Mouse (Mus musculus) lung, postnatal 4 days (tissue): ENCODE data around the gene Tfap2c.

ENCODE experiments used
- DNase-seq, 2 experiments: peaks; one replicate each; pipeline ENCODE4 v3.0.0; 2021

The Tfap2c gene

DNA sequence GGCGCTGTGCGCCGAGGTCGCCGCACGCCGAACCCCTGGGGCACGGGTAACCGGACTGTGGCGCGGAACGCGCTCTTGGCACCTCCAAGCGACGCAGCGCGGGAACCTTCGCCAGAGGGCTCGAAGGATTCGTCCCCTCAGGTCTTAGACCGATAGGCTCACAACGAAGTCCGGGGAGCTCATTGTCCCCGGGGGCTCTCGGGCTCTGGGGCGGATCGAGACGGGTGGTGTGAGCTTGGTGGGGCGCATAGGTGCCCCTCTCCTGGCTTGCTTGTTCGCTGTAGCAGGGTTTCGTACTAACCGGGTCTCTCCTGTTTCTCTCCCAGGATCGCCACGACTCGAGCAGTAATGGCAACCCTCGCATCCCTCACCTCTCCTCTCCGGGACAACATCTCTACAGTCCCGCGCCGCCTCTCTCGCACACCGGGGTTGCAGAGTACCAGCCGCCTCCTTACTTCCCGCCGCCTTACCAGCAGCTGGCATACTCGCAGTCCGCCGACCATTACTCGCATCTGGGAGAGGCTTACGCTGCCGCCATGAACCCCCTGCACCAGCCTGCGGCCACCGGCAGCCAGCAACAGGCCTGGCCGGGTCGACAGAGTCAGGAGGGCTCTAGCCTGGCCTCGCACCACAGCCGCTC, 1.8 kb downstream of the Tfap2c start:
- DNase-seq: no peak

DNA sequence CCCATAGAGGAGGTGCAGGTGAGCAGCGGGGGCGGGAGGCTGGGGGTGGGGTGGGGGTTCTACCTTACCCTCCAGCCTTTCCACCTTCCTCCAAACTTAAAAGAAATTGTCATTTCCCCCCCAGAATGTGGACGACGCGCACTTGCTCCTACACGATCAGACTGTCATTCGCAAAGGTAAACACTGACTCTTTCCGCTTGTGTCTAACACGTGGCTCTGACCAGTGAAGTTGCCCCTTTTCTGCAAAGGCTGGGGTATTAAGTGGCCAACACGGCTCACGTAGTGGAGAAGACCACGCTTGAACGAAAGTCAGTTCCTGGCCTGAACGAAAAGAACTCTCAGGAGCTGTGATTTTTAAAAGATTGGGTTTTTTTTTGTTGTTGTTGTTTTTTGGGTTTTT, 2.5 kb downstream of the Tfap2c start:
- DNase-seq: no peak

DNA sequence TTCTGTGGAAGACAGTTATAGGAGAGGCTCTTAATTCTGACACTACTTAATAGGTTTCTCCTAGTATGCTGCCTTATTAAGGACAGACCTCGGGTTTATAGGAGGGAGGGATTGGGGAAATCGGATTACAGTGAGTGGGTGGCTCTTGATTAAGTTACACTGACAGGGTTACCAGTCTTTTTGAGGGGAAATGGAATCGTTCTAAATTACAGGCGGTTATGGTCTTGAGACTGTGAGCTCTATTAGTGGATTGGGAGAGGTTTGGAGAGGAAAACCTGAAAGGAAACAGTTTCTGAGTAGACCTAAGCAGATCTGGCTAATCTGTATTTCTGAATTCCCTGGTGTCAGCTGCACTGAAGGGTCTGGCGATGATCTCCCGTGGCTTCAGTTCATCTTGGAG, 3.3 kb downstream of the Tfap2c start:
- no peak for DNase-seq

DNA sequence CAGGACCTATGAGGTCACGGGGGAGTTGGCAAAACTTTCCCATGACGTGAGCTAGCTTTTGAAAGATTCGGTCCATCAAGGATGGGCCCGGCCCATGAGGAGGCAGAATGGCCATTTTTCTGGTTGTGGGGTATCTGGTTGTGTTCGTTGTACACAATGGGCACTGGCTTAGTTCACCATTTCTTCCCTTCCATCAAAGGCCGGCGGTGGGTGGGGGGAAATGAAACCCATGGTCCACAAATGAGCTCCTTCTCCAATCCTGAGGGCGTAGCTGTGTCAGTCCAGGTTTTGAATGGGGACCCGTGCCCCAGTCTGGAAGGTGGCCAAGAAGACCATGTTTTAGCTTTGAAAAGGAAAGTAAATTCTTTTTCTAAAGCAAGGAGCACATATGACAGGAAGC, 4.8 kb downstream of the Tfap2c start:
- no peak for DNase-seq

DNA sequence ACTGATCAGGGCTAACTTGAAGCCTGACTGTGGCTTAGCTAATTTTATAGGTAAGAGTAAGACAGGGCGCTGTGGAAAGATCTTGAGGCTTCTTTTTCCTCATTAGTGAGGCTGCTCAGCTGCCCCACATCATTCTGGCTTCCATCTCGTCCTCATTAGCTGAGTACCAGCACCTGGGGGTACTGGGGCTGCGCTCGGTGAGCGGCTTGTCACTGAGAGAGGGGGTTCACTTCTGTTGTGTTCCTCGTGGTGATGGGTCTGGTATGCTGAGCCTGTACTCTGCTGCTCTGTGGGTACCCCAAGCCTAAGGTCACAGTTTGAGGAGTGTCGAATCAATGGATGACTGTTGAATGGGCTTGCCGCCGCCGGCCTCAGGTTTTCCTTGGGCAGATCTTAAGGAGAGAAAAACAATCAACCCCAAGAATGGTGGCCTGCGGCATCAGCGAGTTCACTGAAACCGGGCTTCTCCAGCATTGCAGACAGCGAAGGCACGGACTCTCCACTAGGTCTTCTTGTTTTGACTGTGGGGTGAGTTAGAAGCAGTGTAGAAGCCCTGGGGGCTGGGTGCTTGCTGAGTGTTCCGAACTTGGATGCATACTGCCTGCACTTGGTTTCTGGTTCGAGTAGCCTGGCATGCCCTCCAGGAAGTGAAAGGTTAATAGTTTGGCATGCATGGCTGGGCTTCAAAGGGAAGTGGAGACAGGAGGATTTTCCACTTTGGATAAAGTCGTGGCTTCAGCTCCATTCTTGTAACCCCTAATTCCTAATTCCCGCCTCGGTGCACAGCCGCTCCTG, 9.5 kb downstream of the Tfap2c start:
- DNase-seq: no peak

DNA sequence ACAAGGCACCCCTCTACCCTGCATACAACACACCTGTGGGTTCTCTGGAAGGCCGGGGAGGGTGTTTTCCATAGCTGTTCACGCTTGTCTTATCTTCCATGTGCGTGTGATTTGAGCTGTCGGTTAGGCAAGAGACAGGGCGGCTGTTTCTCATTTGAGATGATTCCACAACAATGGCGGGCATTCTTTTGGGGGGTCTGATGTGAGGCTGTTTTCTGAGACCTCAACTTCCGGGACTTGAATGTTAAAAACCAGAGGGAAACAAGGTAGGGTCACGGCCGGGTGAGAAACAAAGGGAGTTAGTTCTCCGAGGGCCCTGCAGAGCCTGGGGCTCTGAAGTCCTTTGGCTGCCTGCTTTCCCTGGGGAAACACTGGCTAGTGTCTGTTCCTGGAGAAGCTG, 11.6 kb downstream of the Tfap2c start:
- DNase-seq: no peak

DNA sequence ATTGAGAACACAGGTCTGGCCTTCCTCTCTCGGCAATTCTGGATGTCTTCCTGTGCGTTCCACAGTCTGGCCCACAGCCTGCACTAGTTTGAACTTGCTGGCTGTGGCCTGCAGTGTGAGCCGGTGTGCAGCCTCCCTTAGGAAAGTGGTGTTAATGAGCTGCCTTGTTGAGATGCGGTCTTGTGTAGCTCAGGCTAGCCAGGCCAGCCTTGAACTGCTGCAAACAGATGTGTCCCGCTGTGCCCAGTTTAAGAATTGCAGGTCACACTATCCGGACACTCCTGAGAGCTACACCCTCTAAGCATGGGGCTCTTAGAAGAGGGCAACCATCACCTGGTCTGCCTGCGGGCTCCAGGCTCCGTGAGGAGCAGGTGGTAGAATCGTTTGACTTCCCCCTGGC, 18.4 kb downstream of the Tfap2c start:
- DNase-seq: no peak

DNA sequence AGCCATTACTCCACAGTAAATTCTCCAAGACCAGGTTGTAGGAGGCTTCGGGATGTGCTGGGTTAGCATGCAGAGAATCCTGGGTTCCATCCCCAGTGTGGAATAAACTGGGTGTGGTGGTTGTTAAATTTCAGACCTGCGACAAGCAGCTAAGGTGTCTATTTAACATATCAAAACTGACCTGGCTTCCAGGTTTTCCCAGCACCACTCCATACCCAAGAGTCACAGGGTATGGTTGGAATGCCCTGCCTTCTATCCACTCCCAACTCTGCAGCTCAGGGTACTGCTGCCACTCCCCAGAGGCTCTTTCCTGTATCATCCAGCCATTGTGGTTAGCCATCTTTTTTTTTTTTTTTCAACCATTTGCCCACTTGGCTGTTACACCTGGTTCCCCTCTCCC, 19.1 kb downstream of the Tfap2c start:
- no peak for DNase-seq

DNA sequence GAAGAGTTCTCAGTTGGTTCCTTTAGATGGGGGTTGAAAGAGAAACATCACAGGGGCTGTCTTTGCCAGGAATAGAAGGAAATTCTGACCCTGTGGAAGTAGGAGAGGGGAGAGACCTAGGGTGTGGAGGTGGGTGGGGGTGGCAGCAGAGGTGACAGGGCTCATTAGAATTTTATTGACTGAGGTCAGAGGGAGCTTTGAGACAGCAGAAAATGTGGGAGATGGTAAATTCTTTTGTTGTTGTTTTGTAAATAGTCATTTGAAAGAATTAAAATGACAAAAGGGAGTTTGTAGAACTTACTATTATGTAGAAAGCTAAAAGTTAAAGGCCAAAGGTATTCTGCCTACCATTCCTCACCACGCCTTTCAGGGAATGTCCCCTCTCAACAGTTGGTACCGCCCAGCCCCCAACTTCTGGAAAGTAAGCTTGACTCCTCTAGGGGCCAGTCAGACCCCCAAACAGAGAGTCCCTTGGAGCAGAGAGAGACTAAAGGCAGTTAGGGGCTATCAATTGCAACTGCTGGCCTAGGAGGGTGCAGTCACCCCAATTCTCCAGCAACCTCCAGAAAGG, 27.9 kb downstream of the Tfap2c start:
- DNase-seq: no peak

DNA sequence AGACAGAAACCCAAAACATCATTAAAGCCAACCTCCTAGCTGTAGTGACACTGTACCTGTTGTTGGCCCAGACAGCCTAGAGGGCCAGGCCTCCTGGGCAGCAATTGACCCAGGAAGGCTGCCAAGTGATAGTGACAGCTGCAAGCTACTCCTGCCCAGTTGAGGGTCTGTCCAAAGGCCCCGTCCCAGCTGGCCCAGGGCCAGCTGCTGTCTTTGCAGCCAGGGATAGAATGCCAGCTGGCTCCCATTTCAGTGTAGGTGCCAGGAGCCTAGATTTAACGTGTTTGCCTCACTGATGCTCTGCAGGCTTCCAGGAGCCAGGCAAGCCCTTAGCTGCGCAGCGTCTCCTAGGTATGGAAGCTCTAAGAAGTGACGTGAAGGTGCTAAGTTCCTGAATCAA, 29.8 kb downstream of the Tfap2c start:
- DNase-seq: no peak

DNA sequence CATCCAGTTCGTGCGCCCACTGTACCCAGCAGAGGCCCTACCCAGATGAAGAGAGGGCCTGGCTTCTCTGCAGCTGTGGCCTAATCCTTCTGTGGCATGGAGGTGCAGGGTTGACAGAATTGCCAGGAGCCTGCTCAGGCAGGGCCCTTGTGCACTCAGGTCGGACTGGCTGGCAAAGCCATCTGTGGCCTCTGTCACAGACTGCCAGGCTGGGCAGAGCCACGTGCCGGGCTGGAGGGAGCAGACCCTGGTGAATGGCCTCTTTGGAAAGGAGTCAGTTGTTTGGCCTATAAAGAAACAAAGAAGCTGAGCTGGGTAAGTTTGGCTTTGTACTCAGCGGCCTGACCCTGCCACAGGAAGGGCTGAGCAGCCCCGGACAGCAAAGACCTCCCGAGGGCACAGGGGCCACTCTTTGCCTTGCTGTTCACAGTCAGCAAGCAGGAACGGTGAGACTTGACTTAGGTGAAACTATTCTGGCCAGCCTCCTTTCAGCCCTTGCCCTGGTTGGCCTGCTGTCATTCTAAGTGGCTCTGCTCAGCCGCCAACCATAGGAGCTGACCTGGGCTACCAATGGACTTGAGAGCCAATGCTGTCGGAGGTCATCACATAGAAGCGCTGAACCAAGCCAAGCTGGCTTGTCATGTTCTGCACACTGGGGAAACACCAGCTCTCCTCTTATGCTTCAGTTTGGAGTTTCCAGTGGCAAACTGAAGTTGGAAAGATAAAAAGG, 31.3 kb downstream of the Tfap2c start:
- no peak for DNase-seq

DNA sequence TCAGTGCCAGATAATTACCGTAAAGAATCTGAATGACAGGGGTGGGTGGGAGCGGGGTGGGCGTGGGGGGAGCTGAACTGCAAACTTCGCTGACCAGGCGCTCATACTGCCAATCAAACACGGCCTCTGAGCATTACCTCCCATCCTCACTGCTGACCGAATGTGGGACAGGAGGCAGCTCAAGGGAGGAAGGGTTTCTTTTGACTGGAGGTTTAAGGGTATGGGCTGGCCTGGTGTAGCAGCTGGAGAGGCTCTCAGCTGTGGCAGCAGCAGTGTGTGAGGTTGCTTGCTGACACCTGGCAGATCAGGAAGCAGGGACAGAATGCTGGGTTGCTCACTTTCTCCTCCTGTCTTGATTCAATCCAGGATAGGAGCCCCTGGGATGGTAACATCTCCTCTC, 33.9 kb downstream of the Tfap2c start:
- DNase-seq: no peak

DNA sequence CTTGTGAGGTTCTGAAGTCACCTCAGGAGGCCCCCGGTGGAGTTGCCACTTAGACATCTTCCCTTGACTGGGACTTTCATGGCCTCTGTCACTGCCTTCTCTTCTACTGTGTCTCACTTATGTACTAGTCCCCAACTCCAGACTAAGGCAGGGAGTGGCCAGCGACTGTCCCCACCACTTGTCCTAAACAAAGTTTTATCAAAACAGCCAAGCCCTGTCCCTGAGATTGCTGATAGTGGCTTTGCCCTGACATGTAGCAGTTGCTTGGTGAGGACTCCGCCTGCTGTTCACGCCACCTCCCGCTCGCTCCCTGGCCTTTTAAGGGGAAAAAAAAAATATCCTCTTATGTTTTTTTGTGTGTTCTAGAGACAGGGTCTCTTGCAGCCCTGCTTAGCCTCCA, 35.9 kb downstream of the Tfap2c start:
- no peak for DNase-seq

DNA sequence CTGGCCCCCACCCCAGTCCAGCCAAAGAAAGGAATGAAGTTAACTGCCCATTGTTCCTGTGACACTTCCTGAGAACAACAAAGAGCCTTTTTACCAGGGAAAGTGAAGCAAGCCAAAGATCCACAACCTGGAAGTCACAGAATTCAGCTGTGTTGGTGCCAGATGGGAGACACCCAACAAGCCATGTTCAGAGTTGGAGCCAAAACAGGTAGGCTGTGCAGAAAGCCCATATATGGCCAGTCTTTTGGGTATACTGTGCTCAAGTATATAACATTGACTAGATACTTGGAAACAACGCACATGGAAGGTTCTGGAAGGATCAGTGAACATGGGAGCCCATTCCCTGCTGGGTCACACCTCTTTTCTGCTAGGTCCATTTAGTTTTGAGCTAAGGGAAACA, 39.7 kb downstream of the Tfap2c start:
- DNase-seq: no peak

DNA sequence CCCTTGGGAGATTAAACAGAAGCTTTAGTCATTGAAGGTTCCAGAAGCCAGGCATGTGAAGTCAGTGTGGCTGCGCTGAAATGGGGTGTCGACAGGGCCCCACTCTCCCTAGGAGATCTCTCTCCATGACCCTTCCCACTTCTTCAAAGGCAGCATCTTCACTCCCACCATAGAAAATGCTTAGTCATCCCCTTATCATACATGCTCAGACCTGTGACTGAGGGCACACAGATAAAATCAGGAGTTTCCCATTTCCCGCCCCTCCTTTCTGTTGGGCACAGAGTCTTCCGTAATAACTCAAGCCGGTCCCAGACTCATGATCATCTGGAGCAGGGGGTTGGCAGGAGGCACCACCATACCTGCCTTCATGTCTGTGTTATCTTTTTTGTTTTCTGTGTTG, 41.4 kb downstream of the Tfap2c start:
- DNase-seq: no peak

DNA sequence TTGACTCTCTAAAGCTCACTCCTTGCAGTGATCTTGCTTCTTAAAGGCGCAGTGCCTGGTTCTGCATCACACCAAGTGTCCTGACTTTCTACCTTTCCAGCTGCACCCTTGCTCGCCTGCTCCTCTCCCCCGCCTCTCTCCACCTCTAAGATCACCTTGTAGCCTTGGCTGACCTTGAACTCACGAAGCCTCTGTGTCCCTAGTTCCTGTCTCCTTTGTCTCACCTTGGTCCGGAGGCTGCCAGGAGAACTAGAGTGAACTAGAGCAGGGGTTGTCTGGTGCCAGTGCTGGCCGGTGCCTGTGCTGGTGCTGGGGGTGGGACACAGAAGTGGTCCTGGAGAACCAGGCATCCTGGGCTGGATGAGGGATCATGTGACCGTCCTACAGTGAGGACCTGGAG, 44.9 kb downstream of the Tfap2c start:
- DNase-seq: no peak

DNA sequence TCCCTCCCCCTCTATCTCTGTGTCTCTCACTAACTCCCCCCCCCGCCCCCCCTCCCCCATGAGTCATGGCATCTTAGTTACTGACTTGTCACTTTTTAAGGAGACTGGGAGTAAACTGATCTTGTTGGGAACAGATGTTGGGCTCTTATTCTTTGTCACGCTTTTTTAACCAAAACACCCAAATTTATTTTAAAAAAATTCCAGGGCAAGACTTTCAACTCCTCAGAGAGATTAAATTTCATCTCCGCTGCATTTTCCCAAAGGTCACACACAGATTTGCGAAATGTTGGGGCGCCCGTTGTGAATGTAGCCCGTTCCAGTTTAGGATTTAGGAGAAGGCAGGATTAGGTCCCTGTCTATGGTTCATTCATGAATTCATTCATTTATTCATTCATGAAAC, 47.7 kb downstream of the Tfap2c start:
- DNase-seq: no peak

DNA sequence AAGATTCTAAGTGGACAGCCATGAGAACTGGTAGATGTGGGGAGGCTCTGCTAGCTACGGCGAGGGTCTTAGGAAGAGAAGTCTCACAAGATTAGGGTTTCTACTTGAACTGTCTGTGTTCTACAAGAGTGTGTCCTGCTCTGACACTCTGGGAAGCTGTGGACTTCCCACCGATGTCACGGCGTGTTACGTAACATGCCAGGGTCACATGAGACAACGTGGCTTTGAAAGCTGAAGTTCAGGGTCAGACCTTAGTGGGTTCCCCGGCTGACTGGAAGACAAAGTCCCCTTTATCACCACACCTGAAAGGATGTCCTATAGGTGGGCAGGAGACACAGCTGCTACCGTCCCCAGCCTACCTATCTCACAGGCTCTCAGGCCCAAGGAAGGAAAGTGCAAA, 48.5 kb downstream of the Tfap2c start:
- DNase-seq: no peak

DNA sequence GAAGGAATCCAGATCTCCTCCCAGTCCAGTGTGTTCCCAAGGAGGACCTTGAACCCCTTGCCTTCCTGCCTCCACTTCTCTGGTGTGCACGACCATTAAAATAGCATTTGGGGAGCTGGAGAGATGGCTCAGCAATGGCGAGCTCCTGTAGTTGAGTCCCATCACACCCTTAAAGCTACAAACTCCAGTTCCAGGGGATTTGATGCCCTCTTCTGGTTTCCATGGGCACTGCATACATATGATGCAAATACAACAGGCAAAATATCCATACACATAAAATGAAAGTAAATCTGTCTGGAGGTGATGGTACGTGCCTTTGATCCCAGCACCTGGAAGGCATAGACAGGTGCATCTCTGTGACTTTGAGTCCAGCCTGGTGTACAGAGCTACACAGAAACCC, 55.2 kb downstream of the Tfap2c start:
- no peak for DNase-seq

DNA sequence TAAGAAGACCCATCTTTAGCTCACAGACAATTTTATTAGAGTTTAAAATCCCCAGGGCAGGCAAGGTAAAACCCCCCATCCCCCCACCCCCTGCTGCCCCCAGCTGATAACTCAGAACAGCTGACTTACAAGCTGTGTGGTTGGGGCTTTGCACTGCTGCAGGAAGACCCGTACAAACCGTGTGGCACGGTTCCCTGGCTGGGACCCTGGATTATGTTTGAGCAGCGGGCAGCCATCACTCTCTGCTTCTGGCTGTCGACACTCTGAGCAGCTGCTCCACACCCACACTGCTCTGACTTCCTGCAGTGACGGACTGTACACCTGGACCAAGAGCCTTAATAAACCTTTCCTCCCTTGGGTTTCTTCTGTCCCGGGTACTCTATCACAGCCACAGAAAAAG, 56.2 kb downstream of the Tfap2c start:
- DNase-seq: no peak

DNA sequence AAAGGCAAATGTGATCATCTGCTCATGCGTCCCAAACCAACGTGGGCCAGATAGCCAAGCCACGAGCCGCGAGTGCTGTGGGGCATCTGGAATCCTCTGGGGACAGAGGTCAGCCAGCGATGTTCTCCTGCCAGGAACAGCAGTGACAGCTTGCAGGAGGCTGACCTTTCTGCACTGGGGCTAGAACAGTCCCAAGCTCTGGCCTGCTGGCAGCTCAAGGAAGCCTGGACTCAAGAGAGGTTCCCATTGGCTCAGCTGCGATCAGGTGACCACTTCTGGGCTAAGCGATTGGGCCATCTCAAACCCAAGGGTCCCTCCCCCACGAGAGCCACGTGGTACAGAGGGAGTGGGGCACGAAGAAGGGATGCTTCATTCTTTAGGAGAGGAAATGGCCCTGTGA, 58.3 kb downstream of the Tfap2c start:
- no peak for DNase-seq
